Mouse (Mus musculus): ENCODE measurements around the gene Gpr21. TPM values are rescaled to one million over a fixed set of nuclear protein-coding genes. Genes with fewer than 3 reads are reported as not detected.
A peak's percentile ranks its signal among the peaks of the same experiment; 100 is the strongest.
"Not testable (repeated sequence)": the region's sequence is repeated elsewhere in the genome, so short reads cannot be mapped to it uniquely, and the experiment has no call there.

Gene Gpr21
- 1 to 10 TPM; 4.1 to 5.3 TPM for total RNA-seq (2021)
- long read RNA-seq, experiment 1, partial matches to known transcripts: 0 of 1 reads
- long read RNA-seq, experiment 1, other reads (novel, unspliced or antisense): 0 of 1 reads
- long read RNA-seq, experiment 2: 0 reads

GRCm38 (mm10) chr2:37516030-37516710, at the start of gene Gpr21:
Gpr21 (plus strand) TSS chr2:37516332.
- peak in 1 of 2 experiments; percentile 14 for DNase-seq (ENCODE audit: low spot score in 2 of 2)

- no peak for DNase-seq (ENCODE audit: low spot score in 2 of 2)
Measured at GRCm38 (mm10) chr2:37479559-37479958, 36.6 kb upstream of the Gpr21 start.

GRCm38 (mm10) chr2:37480039-37480438, 36.1 kb upstream of the Gpr21 start:
- no peak for DNase-seq (ENCODE audit: low spot score in 2 of 2)

- DNase-seq (ENCODE audit: low spot score in 2 of 2): no peak
Measured at GRCm38 (mm10) chr2:37484165-37484564, 32.0 kb upstream of the Gpr21 start.

- DNase-seq (ENCODE audit: low spot score in 2 of 2): peak in 1 of 2 experiments; percentile 24
Measured at GRCm38 (mm10) chr2:37485370-37485769, 30.8 kb upstream of the Gpr21 start.

GRCm38 (mm10) chr2:37486408-37486807, 29.7 kb upstream of the Gpr21 start:
- no peak for DNase-seq (ENCODE audit: low spot score in 2 of 2)

GRCm38 (mm10) chr2:37488956-37489355, 27.2 kb upstream of the Gpr21 start:
- no peak for DNase-seq (ENCODE audit: low spot score in 2 of 2)

- no peak for DNase-seq (ENCODE audit: low spot score in 2 of 2)
Measured at GRCm38 (mm10) chr2:37497321-37497720, 18.8 kb upstream of the Gpr21 start.

- DNase-seq (ENCODE audit: low spot score in 2 of 2): not testable (repeated sequence)
Measured at GRCm38 (mm10) chr2:37505856-37506255, 10.3 kb upstream of the Gpr21 start.

- DNase-seq (ENCODE audit: low spot score in 2 of 2): no peak
Measured at GRCm38 (mm10) chr2:37511134-37511901, 4.8 kb upstream of the Gpr21 start.

- DNase-seq (ENCODE audit: low spot score in 2 of 2): peak; percentile 16 to 27
Measured at GRCm38 (mm10) chr2:37516922-37517462, 860 bp downstream of the Gpr21 start.

- DNase-seq (ENCODE audit: low spot score in 2 of 2): no peak
Measured at GRCm38 (mm10) chr2:37518561-37519285, 2.6 kb downstream of the Gpr21 start.

GRCm38 (mm10) chr2:37519286-37519640, 3.1 kb downstream of the Gpr21 start:
- no peak for DNase-seq (ENCODE audit: low spot score in 2 of 2)

GRCm38 (mm10) chr2:37527587-37527986, 11.5 kb downstream of the Gpr21 start:
- DNase-seq (ENCODE audit: low spot score in 2 of 2): no peak

GRCm38 (mm10) chr2:37529397-37529796, 13.3 kb downstream of the Gpr21 start:
- no peak for DNase-seq (ENCODE audit: low spot score in 2 of 2)

- DNase-seq (ENCODE audit: low spot score in 2 of 2): no peak
Measured at GRCm38 (mm10) chr2:37530766-37531165, 14.6 kb downstream of the Gpr21 start.

GRCm38 (mm10) chr2:37531639-37532038, 15.5 kb downstream of the Gpr21 start:
- no peak for DNase-seq (ENCODE audit: low spot score in 2 of 2)

- DNase-seq (ENCODE audit: low spot score in 2 of 2): no peak
Measured at GRCm38 (mm10) chr2:37549346-37550012, 33.3 kb downstream of the Gpr21 start.

GRCm38 (mm10) chr2:37556366-37556765, 40.2 kb downstream of the Gpr21 start:
- DNase-seq (ENCODE audit: low spot score in 2 of 2): no peak

- no peak for DNase-seq (ENCODE audit: low spot score in 2 of 2)
Measured at GRCm38 (mm10) chr2:37565579-37565978, 49.4 kb downstream of the Gpr21 start.

GRCm38 (mm10) chr2:37566035-37566434, 49.9 kb downstream of the Gpr21 start:
- no peak for DNase-seq (ENCODE audit: low spot score in 2 of 2)
